Mouse (Mus musculus): ENCODE measurements around the gene Hlcs. TPM values are rescaled to one million over a fixed set of nuclear protein-coding genes. Genes with fewer than 3 reads are reported as not detected.

The Hlcs gene
- polyA plus RNA-seq, 1 experiment = 17.5 TPM

DNA sequence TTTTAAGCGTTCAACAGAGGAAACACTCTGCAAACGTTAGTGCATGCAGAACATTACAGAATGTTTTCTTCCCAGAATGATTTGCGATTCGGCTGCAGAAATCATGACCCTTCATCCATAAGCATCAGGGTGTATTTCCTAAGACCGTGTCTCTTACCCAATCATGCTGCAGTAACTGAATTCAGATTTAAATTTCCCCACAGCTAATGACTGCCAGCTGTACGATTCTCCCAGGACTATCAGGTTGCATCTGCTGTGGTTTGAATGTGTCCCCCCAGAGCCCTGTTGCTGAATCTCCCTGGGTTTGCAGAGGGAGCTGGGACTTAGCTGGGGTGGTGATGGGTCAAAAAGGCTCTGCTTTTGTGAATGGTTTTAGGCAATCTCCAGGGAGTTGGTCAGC, 5.4 kb downstream of the Hlcs start:
- H3K27me3 ChIP-seq (ENCODE audit: control insufficient read depth, insufficient read depth, low read length) = no peaks in the 10 kb centered on the region
- H3K27ac ChIP-seq (ENCODE audit: insufficient read depth, low read length) = peak overlapping the region; percentile 42; the same call in 1 of the 2 replicates
- H3K4me3 ChIP-seq (replicated peaks; ENCODE audit: insufficient read depth, low read depth, low read length) = no peak overlapping the region
- peaks cover 28% of the 10 kb centered on the region for H3K4me1 ChIP-seq (ENCODE audit: control insufficient read depth, insufficient read depth, low read length)
- TF ChIP-seq POLR2A (IDR thresholded peaks at IDR 0.05; ENCODE audit: borderline replicate concordance, insufficient read depth, low read length) = no peak
- DNase-seq = no peak
- 31% methylated on average over 6 of the region's 6 CpGs for WGBS

- DNase-seq = peak; percentile 70 to 82
- peaks cover 28% of the 10 kb centered on the region for H3K4me1 ChIP-seq (ENCODE audit: control insufficient read depth, insufficient read depth, low read length)
- WGBS = 6% methylated on average over 6 of the region's 6 CpGs
- H3K27me3 ChIP-seq (ENCODE audit: control insufficient read depth, insufficient read depth, low read length) = no peaks in the 10 kb centered on the region
- no peak overlapping the region for H3K4me3 ChIP-seq (replicated peaks; ENCODE audit: insufficient read depth, low read depth, low read length)
- TF ChIP-seq POLR2A (IDR thresholded peaks at IDR 0.05; ENCODE audit: borderline replicate concordance, insufficient read depth, low read length) (no peak), CTCF (IDR thresholded peaks at IDR 0.05; ENCODE audit: borderline replicate concordance, insufficient read depth, low read depth, low read length) (no peak)
- H3K27ac ChIP-seq (ENCODE audit: insufficient read depth, low read length) = peak overlapping the region; percentile 42; the same call in 1 of the 2 replicates
These were observed 5.8 kb downstream of the Hlcs start for GRCm38 (mm10) chr16:94307526-94307925.

DNA sequence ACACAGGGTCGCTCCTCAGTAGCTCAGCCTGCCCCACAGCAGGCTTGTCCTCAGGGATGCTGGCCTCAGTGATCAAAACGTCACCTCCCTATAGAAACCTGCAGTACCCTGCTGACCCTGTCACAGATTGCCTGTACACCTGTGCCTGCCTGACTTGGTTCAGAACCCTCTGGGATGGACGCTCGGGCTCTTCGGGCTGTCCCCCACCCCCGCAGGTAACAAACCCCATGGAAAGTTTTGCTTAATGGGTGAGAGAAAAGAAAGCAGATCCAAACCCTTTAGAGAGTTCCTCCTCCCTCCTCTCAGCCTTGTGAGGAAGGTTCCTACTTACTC, 10.2 kb downstream of the Hlcs start:
- no peak for DNase-seq
- WGBS = 4% methylated on average over 6 of the region's 6 CpGs
- H3K4me1 ChIP-seq (ENCODE audit: control insufficient read depth, insufficient read depth, low read length) = peaks cover 20% of the 10 kb centered on the region
- peak overlapping the region; percentile 75 for H3K4me3 ChIP-seq (replicated peaks; ENCODE audit: insufficient read depth, low read depth, low read length)
- no peak for TF ChIP-seq POLR2A (IDR thresholded peaks at IDR 0.05; ENCODE audit: borderline replicate concordance, insufficient read depth, low read length)
- no peak for TF ChIP-seq CTCF (IDR thresholded peaks at IDR 0.05; ENCODE audit: borderline replicate concordance, insufficient read depth, low read depth, low read length)
- peak overlapping the region; percentile 97 for H3K27ac ChIP-seq (ENCODE audit: insufficient read depth, low read length)
- no peaks in the 10 kb centered on the region for H3K27me3 ChIP-seq (ENCODE audit: control insufficient read depth, insufficient read depth, low read length)

- 2% methylated on average over 30 of the region's 30 CpGs for WGBS
- DNase-seq = peak; percentile 87 to 88
- Histone ChIP-seq H3K4me3 (replicated peaks; ENCODE audit: insufficient read depth, low read depth, low read length) (peak overlapping the region; percentile 75), H3K27me3 (ENCODE audit: control insufficient read depth, insufficient read depth, low read length) (no peaks in the 10 kb centered on the region), H3K27ac (ENCODE audit: insufficient read depth, low read length) (peak overlapping the region; percentile 97), H3K4me1 (ENCODE audit: control insufficient read depth, insufficient read depth, low read length) (peaks cover 13% of the 10 kb centered on the region)
- TF ChIP-seq POLR2A (IDR thresholded peaks at IDR 0.05; ENCODE audit: borderline replicate concordance, insufficient read depth, low read length) (peak; percentile 80), CTCF (IDR thresholded peaks at IDR 0.05; ENCODE audit: borderline replicate concordance, insufficient read depth, low read depth, low read length) (peak; percentile 46; the same call in 1 of the 2 replicates)
These were observed 10.8 kb downstream of the Hlcs start for GRCm38 (mm10) chr16:94302274-94303202.

DNA sequence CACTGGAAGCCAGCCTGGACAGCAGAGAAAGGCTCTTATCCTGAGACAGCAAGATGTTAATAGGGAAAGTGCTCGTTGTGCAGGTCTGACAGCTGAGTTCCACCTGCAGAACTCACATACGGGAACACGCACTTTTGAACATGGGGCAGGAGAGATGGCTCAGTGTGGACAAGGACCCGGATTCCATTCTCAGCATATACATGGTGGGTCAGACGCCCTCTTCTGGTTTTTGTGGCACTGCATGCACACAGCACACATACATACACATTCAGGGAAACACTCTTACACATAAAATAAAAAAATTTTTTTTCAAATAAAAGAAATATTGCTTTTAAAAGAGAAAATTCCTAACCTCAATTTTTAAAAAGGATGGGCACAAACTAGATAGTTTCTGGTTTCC, 11.7 kb downstream of the Hlcs start:
- TF ChIP-seq CTCF (IDR thresholded peaks at IDR 0.05; ENCODE audit: borderline replicate concordance, insufficient read depth, low read depth, low read length) (peak; percentile 42; the same call in 1 of the 2 replicates), POLR2A (IDR thresholded peaks at IDR 0.05; ENCODE audit: borderline replicate concordance, insufficient read depth, low read length) (no peak)
- peak overlapping the region; percentile 75 for H3K4me3 ChIP-seq (replicated peaks; ENCODE audit: insufficient read depth, low read depth, low read length)
- no peaks in the 10 kb centered on the region for H3K27me3 ChIP-seq (ENCODE audit: control insufficient read depth, insufficient read depth, low read length)
- DNase-seq = peak in 1 of 2 experiments; percentile 42
- WGBS = 71% methylated on average over 5 of the region's 5 CpGs
- H3K4me1 ChIP-seq (ENCODE audit: control insufficient read depth, insufficient read depth, low read length) = peaks cover 12% of the 10 kb centered on the region
- peak overlapping the region; percentile 97 for H3K27ac ChIP-seq (ENCODE audit: insufficient read depth, low read length)

DNA sequence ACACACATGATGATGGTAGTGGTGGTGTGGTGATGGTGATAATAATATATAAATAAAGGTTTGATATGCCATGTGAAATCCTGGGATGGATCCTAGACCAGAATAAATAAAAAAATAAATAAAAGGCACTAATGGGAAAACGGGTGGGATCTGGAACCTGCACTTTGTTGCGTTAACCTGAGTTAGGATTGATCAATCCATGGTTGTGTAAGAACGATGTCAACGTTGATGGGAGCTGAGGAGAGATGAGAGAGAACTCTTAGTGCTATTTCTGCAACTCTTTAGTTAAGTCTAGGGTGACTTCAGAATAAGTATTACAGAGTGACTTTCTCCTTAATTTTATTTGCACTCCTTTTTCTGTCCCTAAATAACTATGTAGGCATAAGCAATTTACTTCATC, 12.2 kb downstream of the Hlcs start:
- Histone ChIP-seq H3K27me3 (ENCODE audit: control insufficient read depth, insufficient read depth, low read length) (no peaks in the 10 kb centered on the region), H3K4me1 (ENCODE audit: control insufficient read depth, insufficient read depth, low read length) (peaks cover 14% of the 10 kb centered on the region), H3K27ac (ENCODE audit: insufficient read depth, low read length) (no peak overlapping the region), H3K4me3 (replicated peaks; ENCODE audit: insufficient read depth, low read depth, low read length) (no peak overlapping the region)
- DNase-seq = no peak
- TF ChIP-seq CTCF (IDR thresholded peaks at IDR 0.05; ENCODE audit: borderline replicate concordance, insufficient read depth, low read depth, low read length) (no peak), POLR2A (IDR thresholded peaks at IDR 0.05; ENCODE audit: borderline replicate concordance, insufficient read depth, low read length) (no peak)
- 92% methylated on average over 4 of the region's 4 CpGs for WGBS

- no peak overlapping the region for H3K4me3 ChIP-seq (replicated peaks; ENCODE audit: insufficient read depth, low read depth, low read length)
- no peak overlapping the region for H3K27ac ChIP-seq (ENCODE audit: insufficient read depth, low read length)
- H3K27me3 ChIP-seq (ENCODE audit: control insufficient read depth, insufficient read depth, low read length) = no peaks in the 10 kb centered on the region
- TF ChIP-seq POLR2A (IDR thresholded peaks at IDR 0.05; ENCODE audit: borderline replicate concordance, insufficient read depth, low read length) = no peak
- TF ChIP-seq CTCF (IDR thresholded peaks at IDR 0.05; ENCODE audit: borderline replicate concordance, insufficient read depth, low read depth, low read length) = no peak
- DNase-seq = no peak
- H3K4me1 ChIP-seq (ENCODE audit: control insufficient read depth, insufficient read depth, low read length) = peaks cover 14% of the 10 kb centered on the region
- 55% methylated on average over 4 of the region's 4 CpGs for WGBS
These were observed 14.2 kb downstream of the Hlcs start for GRCm38 (mm10) chr16:94299210-94299609.

DNA sequence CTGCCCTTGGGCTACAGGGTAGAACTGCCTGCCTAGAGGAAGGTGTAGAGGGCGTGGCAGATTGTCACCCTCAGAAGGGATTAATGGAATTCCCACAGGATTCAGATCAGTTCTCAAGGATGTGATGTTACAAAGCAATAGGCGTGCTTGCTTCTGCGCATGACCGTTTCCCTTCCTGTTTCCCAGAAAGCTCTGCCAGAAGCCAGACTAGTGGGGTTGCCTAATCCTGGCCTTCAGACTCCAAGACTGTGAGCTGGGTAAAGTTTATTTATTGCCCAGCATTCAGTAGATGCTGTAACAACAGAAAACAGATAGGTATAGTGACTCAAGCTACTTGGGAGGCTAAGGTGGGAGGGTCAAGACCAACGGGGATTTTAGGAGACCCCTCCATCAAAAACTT, 15.3 kb downstream of the Hlcs start:
- DNase-seq = no peak
- WGBS = 94% methylated on average over 5 of the region's 5 CpGs
- peaks cover 11% of the 10 kb centered on the region for H3K4me1 ChIP-seq (ENCODE audit: control insufficient read depth, insufficient read depth, low read length)
- H3K27me3 ChIP-seq (ENCODE audit: control insufficient read depth, insufficient read depth, low read length) = no peaks in the 10 kb centered on the region
- H3K27ac ChIP-seq (ENCODE audit: insufficient read depth, low read length) = no peak overlapping the region
- no peak overlapping the region for H3K4me3 ChIP-seq (replicated peaks; ENCODE audit: insufficient read depth, low read depth, low read length)
- no peak for TF ChIP-seq POLR2A (IDR thresholded peaks at IDR 0.05; ENCODE audit: borderline replicate concordance, insufficient read depth, low read length)
- no peak for TF ChIP-seq CTCF (IDR thresholded peaks at IDR 0.05; ENCODE audit: borderline replicate concordance, insufficient read depth, low read depth, low read length)

Data from cerebellum, adult 2 months (tissue).